Mouse (Mus musculus) cerebellum, postnatal 4 days (tissue): ENCODE data around the gene Gm10282.
A peak's percentile ranks its signal among the peaks of the same experiment; 100 is the strongest.

Experiments
- DNase-seq, 2 experiments: peaks; one replicate each; pipeline ENCODE4 v3.0.0; 2022; ENCODE audit warnings: low spot score in 2 of 2, mixed read lengths in 1 of 2

Gm10282 gene

DNA sequence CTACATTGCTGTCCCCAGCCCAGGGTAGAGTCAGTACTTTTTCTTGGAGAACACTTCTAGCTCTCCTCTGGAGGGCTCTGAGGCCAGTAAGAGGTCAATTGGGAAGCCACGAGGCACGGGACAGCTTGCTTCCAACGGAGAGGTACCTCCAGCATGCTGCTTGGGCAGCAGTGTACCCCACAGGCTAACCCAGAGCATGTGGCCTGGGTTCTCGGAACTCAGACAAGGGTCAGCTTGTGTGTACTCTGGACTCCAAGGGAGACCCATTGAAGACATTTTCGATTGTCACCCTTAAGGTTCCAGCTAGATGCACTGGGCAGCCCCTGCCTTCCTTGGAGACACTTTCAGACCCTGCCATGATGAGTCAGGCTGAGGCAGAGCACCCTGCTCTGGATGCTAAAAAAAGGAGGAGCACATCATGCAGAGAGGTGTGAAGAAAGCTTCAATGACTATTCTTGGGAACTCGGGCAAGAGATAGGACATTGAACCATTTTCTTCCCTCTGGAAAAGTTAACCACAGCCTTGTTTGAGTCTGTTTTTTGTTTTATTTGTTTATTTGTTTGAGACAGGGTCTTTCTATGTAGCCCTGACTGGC lies 18.2 kb upstream of the Gm10282 start:
- no peak for DNase-seq

DNA sequence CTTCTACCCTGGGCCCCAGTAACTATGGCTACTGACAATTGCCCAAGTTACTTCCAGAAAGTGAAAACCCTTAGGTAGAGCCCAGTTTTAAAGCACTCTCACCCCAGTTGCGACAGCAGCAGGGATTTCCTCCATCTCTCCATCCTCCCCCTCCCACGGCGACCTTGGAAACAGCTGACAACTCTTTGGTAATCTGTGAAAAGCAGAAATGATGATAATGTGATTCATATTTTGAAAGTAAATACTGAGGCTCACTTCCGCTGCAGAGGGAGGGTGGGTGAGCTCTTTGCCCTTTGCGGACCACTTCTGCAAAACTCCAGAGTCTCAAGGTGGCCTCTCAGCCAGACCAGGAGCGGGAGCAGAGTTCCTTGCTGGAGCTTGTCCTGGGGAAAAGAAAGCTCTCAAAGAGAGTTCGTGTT lies 17.4 kb upstream of the Gm10282 start:
- no peak for DNase-seq

- DNase-seq = no peak
Observed at GRCm38 (mm10) chr8:72321635-72322441, 16.8 kb upstream of the Gm10282 start.

DNA sequence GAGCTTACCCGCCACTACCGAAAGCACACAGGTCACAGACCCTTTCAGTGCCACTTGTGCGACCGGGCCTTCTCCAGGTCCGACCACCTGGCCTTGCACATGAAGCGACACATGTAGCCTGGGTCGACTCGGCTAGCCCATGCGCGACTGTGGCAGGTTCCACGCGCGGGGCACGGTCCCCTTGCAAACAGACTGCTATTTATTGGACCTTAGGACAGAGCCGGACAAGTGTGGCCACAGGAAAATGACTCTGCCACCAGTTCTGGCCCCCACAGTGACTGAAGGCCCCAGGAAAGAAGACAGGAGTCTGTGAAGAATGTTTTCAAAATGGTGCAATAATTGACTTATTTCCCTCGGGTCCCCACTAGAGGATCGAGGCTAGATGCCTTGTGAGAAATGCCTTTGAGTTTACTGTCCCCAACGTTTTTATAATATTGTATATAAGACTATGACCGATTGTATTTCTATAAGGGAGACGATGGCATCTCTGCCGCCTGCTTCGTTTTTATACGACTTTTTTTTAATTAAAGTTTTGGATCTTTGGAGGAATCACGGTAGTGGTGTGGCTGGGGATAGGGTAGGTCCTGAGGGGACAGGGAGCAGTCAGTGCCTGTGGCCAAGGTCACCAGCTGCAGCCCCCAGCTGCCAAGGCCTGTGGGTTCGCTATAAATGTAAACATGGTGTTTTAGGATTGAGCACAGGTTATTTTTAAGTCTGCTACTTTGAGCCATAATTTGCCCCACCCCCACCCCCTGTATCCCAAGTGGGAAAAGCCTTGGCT lies 15.9 kb upstream of the Gm10282 start:
- no peak for DNase-seq

DNA sequence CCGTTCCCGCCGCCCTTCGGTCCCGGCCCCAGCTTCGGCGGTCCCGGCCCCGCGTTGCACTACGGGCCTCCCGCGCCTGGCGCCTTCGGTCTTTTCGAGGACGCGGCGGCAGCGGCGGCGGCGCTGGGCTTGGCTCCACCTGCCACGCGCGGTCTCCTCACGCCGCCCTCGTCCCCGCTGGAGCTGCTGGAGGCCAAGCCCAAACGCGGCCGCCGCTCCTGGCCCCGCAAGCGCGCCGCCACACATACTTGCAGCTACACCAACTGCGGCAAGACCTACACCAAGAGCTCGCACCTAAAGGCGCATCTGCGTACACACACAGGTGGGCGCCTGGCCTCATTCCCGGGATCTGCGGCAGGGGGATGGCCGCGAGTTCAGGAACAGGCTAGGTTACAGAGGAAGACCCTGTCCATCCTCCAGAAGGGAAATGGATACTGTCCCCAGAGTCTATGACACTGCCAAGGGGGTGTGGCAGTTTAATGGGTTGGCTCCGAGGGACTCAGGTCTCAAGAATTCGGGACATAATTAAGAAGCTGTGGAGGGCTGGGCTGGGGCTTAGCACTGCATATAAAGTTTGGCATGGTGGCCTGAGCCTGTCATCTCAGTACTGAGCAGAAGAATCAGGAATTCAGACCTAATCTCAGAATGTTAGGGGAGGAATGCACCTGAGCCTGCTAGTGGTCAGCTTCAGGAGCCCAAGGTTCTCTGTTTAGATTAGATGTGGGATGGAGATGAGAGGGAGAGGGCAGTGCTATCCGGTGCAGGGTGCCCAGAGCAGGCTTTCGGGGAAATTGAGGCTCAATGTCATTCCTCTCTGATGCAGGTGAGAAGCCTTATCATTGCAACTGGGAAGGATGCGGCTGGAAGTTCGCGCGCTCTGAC lies 15.1 kb upstream of the Gm10282 start:
- DNase-seq = no peak

GRCm38 (mm10) chr8:72319397-72319796 lies 14.3 kb upstream of the Gm10282 start:
- peak in 1 of 2 experiments; percentile 14 for DNase-seq

DNA sequence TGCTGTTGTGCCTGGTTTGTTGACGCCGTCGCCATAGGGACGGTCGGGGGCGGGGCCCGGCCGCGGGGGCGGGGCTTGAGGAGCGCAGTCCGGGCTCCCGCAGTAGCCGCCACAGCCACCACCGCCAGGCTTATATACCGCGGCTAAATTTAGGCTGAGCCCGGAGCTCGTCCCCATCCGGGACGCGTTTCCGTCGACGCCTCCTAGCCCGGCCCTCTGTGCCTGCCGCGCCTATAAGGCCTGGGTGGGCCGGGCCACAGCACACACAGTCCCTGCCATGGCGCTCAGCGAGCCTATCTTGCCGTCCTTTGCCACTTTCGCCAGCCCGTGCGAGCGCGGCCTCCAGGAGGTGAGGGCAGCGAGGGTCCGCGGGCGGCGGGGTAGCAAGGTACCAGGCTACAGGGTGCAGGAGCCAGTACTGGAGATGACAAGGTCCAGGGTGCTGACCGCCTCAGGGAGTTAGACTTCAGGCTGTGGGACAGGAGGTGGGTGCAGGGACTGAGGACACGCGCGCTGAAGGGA lies 13.8 kb upstream of the Gm10282 start, which contains the start of gene Klf2:
TSS of gene Klf2 (plus strand) at position 233 of the 522 bp plus-strand sequence.
- peak; percentile 67 to 78 for DNase-seq

DNA sequence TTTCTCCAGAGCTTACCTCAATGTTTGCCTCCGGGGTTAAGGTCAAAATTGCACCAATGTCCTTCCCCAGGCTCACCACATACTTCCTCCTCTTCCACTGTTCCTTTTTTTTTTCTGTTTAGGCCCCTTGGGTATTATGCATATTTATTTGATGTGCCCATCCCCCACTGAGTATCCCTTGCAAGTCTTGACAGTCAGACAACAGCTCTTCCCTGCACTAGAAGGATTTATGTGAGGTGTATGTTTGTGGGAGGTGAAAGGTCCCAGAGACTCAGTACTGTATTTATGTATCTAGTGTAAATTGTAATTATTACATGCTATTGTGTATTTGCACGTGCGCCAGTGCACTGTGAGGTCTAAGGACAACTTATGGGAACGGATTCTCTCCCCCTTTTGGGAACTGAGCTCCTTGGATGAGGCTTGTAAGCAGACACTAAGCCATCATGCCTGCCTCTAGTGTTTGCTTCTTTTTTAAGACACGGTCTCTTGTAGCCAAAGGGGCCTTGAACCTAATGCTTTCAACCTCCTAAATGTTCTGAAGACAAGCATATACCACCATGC lies 12.8 kb upstream of the Gm10282 start:
- no peak for DNase-seq

- no peak for DNase-seq
Observed at GRCm38 (mm10) chr8:72316053-72316695, 11.1 kb upstream of the Gm10282 start.

GRCm38 (mm10) chr8:72312926-72313518 lies 8.0 kb upstream of the Gm10282 start:
- DNase-seq = no peak

- DNase-seq = peak in 1 of 2 experiments; percentile 58
Observed at GRCm38 (mm10) chr8:72310849-72311506, 5.9 kb upstream of the Gm10282 start.

- DNase-seq = no peak
Observed at GRCm38 (mm10) chr8:72308276-72308675, 3.2 kb upstream of the Gm10282 start.

DNA sequence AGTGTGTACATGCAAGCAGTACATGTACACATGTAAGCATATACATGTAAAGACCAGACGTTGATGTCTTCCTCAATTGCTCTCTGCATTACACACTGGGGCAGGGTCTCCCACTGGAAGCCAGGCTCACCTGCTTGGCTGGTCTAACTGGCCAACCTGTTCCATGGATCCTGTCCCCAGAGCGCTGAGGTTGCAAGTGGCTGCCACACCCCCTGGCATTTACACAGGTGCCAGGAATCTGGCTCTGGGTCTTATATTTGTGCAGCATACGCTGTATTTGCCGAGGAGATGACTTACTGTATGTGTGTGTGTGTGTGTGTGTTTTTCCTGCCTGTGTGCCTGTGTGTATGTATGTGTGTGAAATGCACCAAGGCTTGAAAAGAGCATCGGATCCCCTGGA lies 1.9 kb upstream of the Gm10282 start:
- DNase-seq = no peak

DNA sequence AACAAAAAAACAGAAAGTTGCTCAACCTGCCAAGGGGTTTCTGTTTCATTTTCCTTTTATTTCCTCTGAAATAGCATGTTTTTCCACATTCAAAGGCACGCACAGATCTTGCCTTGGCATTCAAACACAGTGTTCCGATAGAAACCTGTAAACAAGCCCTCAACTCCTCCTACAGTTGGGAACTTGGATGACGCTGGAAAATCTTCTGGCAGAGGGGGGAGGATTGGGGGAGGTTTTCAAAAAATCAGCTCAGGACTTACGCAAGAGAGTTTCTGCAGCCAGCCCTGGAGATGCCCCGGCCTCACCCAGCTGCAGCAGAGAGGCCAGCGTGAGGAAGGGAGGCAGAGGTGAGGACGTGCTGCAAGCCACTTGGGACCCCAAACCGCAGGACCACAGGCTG lies 1.4 kb downstream of the Gm10282 start:
- DNase-seq = no peak

DNA sequence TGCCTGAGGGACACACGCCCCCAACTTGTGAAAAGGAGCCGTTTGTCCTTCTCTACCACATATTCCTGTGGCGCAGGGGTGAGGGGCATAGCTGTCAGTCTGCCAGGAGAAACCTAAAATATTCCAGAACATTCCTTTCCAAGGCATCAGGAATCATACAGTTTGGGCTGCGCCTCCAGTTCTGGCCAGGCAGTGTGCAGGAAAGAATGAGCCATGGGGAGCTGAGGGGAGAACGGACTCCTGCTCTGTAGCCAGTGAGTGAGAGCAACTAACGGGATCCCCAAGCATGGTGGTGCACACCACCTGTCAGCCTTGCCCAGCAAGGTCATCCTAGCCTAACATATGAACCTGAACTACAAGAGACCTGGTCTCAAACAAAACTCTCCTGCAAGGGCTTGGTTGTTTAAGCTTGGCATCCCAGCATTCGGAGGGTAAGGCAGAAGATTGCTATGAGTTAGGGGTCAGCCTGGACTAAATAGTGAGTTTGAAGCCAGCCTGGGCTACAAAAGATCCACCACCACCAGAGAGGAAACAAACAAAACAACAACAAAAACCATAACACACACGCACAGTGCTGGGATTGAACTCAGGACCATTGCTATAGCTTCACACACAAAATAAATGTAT lies 2.0 kb downstream of the Gm10282 start:
- DNase-seq = no peak

GRCm38 (mm10) chr8:72301497-72301896 lies 3.6 kb downstream of the Gm10282 start:
- no peak for DNase-seq

DNA sequence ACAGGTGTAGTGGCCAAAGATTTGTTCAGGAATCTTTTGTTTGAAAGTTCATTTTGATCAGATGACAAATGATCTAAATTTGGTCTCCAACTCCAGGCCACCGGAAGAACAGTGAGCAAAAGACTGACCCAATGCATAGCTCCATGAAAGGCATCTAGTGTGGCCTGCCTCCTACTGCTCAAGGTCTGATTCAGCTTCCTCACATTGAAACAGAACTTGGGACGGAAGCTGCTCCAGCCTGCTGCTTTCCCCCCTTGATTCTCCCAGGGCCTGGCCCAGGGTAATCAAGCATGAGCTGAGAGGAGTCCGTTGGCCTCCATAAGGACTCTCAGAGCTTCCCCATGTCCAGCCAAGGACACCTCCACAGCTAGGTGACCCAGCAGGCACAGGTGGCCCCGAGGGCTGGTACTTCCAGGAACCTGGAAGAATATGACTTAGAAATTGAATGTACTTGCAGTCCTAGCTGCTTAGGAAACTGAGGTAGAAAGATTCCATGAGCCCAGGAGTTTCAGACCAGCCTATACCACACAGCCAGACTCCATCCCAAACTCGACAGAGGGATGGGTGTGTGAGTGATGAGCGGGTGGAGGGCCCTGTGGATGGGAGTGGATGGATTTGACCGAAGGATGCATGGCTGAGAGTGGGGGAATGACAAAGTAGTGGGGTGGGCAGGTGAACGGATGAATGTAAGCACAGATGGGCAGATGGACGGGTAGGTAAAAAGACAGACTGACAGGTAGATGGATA lies 4.2 kb downstream of the Gm10282 start:
- DNase-seq = no peak

GRCm38 (mm10) chr8:72298928-72299327 lies 6.1 kb downstream of the Gm10282 start:
- no peak for DNase-seq
